Mouse (Mus musculus) fibroblast of lung, adult 2 months (primary cell): ENCODE data around the gene Rab6a.

ENCODE experiments used
- DNase-seq: peaks from one replicate; pipeline ENCODE4 v3.0.0-alpha.2; 2011; ENCODE audit warnings: low read depth

The Rab6a gene

GRCm38 (mm10) chr7:100624538-100624937, 17.3 kb downstream of the Rab6a start:
- no peak for DNase-seq

- peak; percentile 26 for DNase-seq
These were observed 30.4 kb downstream of the Rab6a start for GRCm38 (mm10) chr7:100637657-100638056.

GRCm38 (mm10) chr7:100642413-100642812, 35.2 kb downstream of the Rab6a start:
- no peak for DNase-seq

- DNase-seq: peak; percentile 32
These were observed 37.9 kb downstream of the Rab6a start for GRCm38 (mm10) chr7:100645147-100645546.

- DNase-seq: no peak
These were observed 41.9 kb downstream of the Rab6a start for GRCm38 (mm10) chr7:100649095-100649494.

- no peak for DNase-seq
These were observed 42.6 kb downstream of the Rab6a start for GRCm38 (mm10) chr7:100649826-100650225.

- DNase-seq: no peak
These were observed 43.2 kb downstream of the Rab6a start for GRCm38 (mm10) chr7:100650421-100650820.

- DNase-seq: no peak
These were observed 43.8 kb downstream of the Rab6a start for GRCm38 (mm10) chr7:100651011-100651410.

GRCm38 (mm10) chr7:100653480-100654266, 46.5 kb downstream of the Rab6a start:
- DNase-seq: peak; percentile 55

GRCm38 (mm10) chr7:100654441-100654840, 47.2 kb downstream of the Rab6a start:
- no peak for DNase-seq

- no peak for DNase-seq
These were observed 49.5 kb downstream of the Rab6a start for GRCm38 (mm10) chr7:100656739-100657138.

- DNase-seq: no peak
These were observed 50.9 kb downstream of the Rab6a start for GRCm38 (mm10) chr7:100658093-100658578.

- no peak for DNase-seq
These were observed 54.1 kb downstream of the Rab6a start for GRCm38 (mm10) chr7:100661264-100661663.

GRCm38 (mm10) chr7:100662231-100662630, 55.0 kb downstream of the Rab6a start, which contains the start of gene Plekhb1:
Plekhb1 (minus strand) TSS chr7:100662414.
- DNase-seq: no peak

- peak; percentile 89 for DNase-seq
These were observed 56.0 kb downstream of the Rab6a start for GRCm38 (mm10) chr7:100663190-100663589.

GRCm38 (mm10) chr7:100663729-100664304, 56.6 kb downstream of the Rab6a start:
- DNase-seq: no peak

GRCm38 (mm10) chr7:100670646-100671045, 63.4 kb downstream of the Rab6a start:
- DNase-seq: no peak

GRCm38 (mm10) chr7:100673452-100673851, 66.2 kb downstream of the Rab6a start:
- no peak for DNase-seq

- no peak for DNase-seq
These were observed 67.7 kb downstream of the Rab6a start for GRCm38 (mm10) chr7:100674941-100675340.

GRCm38 (mm10) chr7:100678052-100678451, 70.8 kb downstream of the Rab6a start:
- peak; percentile 30 for DNase-seq

GRCm38 (mm10) chr7:100678948-100679880, 72.0 kb downstream of the Rab6a start:
- DNase-seq: no peak

GRCm38 (mm10) chr7:100681132-100681531, 73.9 kb downstream of the Rab6a start:
- no peak for DNase-seq
